Mouse (Mus musculus): ENCODE measurements around the gene Scgb2b2. TPM values are rescaled to one million over a fixed set of nuclear protein-coding genes. Genes with fewer than 3 reads are reported as not detected.

The Scgb2b2 gene
- not detected in 2 replicates for polyA plus RNA-seq (2016; fragmentation: Nextera tagmentation; extraction: Ambion mirVana)

DNA sequence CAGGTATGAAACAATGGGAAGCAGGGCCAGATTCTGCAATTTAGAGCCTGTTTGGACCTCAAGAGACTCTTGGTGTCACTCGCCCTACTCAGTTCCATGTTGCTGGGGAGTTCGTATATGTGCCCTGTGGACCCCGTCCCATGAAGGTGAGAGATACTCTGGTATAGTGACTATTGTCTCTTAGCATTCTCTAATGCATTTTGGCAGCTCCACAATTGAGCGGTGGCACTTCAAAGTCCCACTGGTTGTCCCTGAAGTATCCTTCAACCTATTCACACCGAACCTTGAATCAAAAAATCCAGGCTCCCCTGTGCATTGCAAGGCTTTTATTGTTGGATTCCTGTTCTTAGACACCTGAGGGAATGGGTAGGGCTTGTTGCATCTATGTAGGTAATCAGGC lies at the start of gene Scgb2b2:
TSS of gene Scgb2b2 (plus strand) at position 301 of the 400 bp plus-strand sequence.
- no peaks in the 10 kb centered on the region for H3K36me3 ChIP-seq
- WGBS, result 83% methylated on average over 5 of the region's 5 CpGs

DNA sequence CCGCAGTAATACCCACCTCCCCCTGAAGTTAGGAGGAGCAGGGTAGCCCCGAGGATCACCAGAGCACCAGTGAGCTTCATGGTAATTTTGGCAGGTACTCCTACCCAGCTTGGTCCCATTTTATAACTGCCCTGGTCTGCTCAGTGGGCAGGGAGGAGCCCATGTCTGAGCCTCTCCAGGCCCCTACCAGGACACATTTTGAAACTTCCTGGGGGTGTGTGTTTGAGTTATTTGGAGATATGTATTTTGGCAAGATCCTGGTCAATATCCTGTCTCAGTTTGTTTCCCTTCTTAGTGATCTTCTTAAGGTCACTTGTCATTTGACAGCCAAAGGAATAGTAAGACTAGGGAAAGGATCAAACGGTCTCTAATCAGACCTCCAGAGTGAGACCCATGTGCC lies 1.4 kb downstream of the Scgb2b2 start, which contains the start of gene Scgb1b2:
TSS of gene Scgb1b2 (minus strand) at position 101 of the 400 bp plus-strand sequence.
- Histone ChIP-seq H3K36me3 (no peaks in the 10 kb centered on the region), H3K4me3 (no peak within 1 kb of the TSS), H3K27ac (replicated peaks) (no peak within 1 kb of the TSS), H3K27me3 (ENCODE audit: low read depth, poor library complexity, severe bottlenecking) (no peaks in the 10 kb centered on the region), H3K9me3 (replicated peaks) (peaks cover 45% of the 10 kb centered on the region), H3K4me1 (no peaks in the 10 kb centered on the region)
- WGBS, result 83% methylated on average over 3 of the region's 3 CpGs
- no peak for DNase-seq (ENCODE audit: low spot score)

More for the DNA sequence above, at the start of gene Scgb2b2:
- Histone ChIP-seq H3K27ac (replicated peaks) (no peak within 1 kb of the TSS), H3K4me1 (no peaks in the 10 kb centered on the region), H3K4me3 (no peak within 1 kb of the TSS), H3K9me3 (replicated peaks) (peaks cover 57% of the 10 kb centered on the region), H3K27me3 (ENCODE audit: low read depth, poor library complexity, severe bottlenecking) (no peaks in the 10 kb centered on the region)
- no peak for DNase-seq (ENCODE audit: low spot score)

Other genes with a start within 250 kb of the Scgb2b2 start
- gene Fxyd5, start 248.0 kb upstream of the Scgb2b2 start, polyA plus RNA-seq (2016; fragmentation: Nextera tagmentation; extraction: Ambion mirVana), result 10.2 and 10.8 TPM in 2 replicates
- gene Fxyd7, start 239.0 kb upstream of the Scgb2b2 start, polyA plus RNA-seq (2016; fragmentation: Nextera tagmentation; extraction: Ambion mirVana), result 0.70 and 2.8 TPM in 2 replicates
- gene Fxyd1, start 233.3 kb upstream of the Scgb2b2 start, polyA plus RNA-seq (2016; fragmentation: Nextera tagmentation; extraction: Ambion mirVana), result 3.5 and 6.8 TPM in 2 replicates
- 1.1 and 1.2 TPM in 2 replicates for gene Lgi4, start 231.2 kb upstream of the Scgb2b2 start, polyA plus RNA-seq (2016; fragmentation: Nextera tagmentation; extraction: Ambion mirVana)
- 3.0 and 3.4 TPM in 2 replicates for gene Fxyd3, start 213.8 kb upstream of the Scgb2b2 start, polyA plus RNA-seq (2016; fragmentation: Nextera tagmentation; extraction: Ambion mirVana)
- 1.00 and 1.5 TPM in 2 replicates for gene Hpn, start 175.2 kb upstream of the Scgb2b2 start, polyA plus RNA-seq (2016; fragmentation: Nextera tagmentation; extraction: Ambion mirVana)
- 0.55 and 0.80 TPM in 2 replicates for gene Scn1b, start 163.5 kb upstream of the Scgb2b2 start, polyA plus RNA-seq (2016; fragmentation: Nextera tagmentation; extraction: Ambion mirVana)
- gene Gramd1a, start 134.6 kb upstream of the Scgb2b2 start, polyA plus RNA-seq (2016; fragmentation: Nextera tagmentation; extraction: Ambion mirVana), result 90.0 and 120 TPM in 2 replicates
- not detected in 2 replicates for gene Scgb1b2, start 1.3 kb downstream of the Scgb2b2 start, polyA plus RNA-seq (2016; fragmentation: Nextera tagmentation; extraction: Ambion mirVana)
- gene Scgb2b3, start 71.6 kb downstream of the Scgb2b2 start, polyA plus RNA-seq (2016; fragmentation: Nextera tagmentation; extraction: Ambion mirVana), result not detected in 2 replicates
- gene Scgb1b3, start 85.1 kb downstream of the Scgb2b2 start, polyA plus RNA-seq (2016; fragmentation: Nextera tagmentation; extraction: Ambion mirVana), result not detected in 2 replicates